Mouse (Mus musculus): ENCODE measurements around the gene Slc38a9.
"Not testable (repeated sequence)": the region's sequence is repeated elsewhere in the genome, so short reads cannot be mapped to it uniquely, and the experiment has no call there.

The Slc38a9 gene

GRCm38 (mm10) chr13:112683312-112683711 is 22.8 kb downstream of the Slc38a9 start:
- no peak for DNase-seq (ENCODE audit: low read depth, low spot score)

GRCm38 (mm10) chr13:112683970-112684369 is 23.4 kb downstream of the Slc38a9 start:
- no peak for DNase-seq (ENCODE audit: low read depth, low spot score)

DNA sequence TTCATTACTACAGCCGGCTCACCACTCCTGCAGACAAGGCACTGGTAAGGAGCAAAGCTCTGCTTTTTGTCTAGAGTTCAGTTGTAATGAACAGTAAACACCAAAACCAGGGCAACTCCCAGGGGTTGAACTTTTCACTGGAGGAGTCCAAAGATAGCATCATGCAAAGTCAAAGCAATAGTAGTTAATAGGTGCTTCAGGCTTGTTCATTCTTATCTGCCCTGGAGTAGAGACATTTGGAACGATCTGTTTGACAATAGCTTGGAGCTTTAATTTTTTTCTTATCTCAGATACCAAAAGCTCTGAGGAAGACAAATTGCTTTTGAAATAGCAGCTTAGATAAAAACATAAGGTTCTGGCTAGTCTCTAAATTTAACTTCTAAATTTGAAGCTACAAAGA is 25.6 kb downstream of the Slc38a9 start:
- DNase-seq (ENCODE audit: low read depth, low spot score): no peak

- DNase-seq (ENCODE audit: low read depth, low spot score): no peak
These were observed 32.5 kb downstream of the Slc38a9 start for GRCm38 (mm10) chr13:112692870-112693553.

GRCm38 (mm10) chr13:112695526-112696240 is 35.1 kb downstream of the Slc38a9 start:
- peak; percentile 7 for DNase-seq (ENCODE audit: low read depth, low spot score)

GRCm38 (mm10) chr13:112701256-112701655 is 40.7 kb downstream of the Slc38a9 start:
- no peak for DNase-seq (ENCODE audit: low read depth, low spot score)

DNA sequence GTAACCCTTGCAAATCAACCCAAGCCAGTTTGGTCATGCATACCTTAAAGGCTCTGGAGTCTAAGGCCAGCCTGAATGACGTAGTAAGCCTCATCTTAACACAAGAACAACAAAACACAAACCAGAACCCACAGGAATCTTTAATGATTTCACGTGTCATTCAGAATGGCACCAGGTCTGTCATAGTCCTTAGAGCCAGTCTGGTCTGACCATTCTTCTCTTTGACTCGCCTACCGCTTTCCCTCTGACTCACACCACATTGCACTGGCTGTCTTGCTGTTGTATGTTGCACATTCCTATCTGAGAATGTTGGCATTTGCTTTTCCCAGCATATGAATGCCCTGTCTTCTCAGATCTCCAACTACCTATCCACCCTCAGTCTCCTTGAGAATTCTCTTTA is 45.8 kb downstream of the Slc38a9 start:
- no peak for DNase-seq (ENCODE audit: low read depth, low spot score)

GRCm38 (mm10) chr13:112720078-112720736 is 59.7 kb downstream of the Slc38a9 start:
- DNase-seq (ENCODE audit: low read depth, low spot score): no peak

DNA sequence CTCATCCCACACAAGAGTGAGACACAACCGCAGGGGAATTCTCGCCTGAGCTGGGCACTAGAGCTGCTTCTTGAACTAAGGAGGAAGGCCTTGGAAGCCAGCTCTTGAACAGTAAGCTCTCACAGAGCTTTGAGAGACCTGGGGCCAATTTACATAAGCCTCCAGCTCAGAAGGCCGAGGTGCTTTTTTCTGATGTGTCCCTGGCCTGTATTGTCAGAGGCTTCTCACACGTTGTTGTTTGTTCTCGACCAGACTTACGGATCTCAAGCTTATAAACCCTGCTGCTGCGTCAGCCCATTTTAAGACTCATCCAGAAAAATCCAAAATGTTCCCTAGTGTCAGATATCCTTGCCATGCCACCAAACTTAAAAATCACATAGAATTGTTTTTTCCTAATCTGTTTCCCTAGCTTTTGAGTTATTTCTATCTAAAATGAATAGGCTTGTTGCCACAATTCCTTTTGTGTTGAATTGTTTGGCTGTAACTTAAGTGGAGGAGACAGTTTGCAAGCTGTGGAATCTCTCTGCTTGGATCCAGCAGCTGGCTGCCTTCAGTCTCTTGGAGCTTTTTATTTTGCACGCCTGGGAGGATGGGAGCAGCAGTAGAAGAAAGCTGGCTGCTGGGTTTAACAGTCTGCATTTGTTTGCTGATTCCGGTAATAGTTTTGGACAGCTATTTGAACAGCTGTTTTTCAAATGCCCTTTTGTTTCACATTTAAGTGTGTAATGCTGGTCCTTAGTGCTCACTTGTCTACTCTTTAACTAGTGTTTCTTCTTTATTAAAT is 61.6 kb downstream of the Slc38a9 start:
- DNase-seq (ENCODE audit: low read depth, low spot score): no peak

DNA sequence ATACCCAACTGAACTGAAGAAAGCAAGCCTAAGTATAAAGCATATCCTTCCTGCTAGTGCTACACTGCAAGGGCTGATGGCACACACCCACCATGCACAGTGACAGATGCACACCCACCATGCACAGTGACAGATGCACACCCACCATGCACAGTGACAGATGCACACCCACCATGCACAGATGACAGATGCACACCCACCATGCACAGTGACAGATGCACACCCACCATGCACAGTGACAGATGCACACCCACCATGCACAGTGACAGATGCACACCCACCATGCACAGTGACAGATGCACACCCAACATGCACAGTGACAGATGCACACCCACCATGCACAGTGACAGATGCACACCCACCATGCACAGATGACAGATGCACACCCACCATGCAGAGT is 63.7 kb downstream of the Slc38a9 start:
- not testable (repeated sequence) for DNase-seq (ENCODE audit: low read depth, low spot score)

- DNase-seq (ENCODE audit: low read depth, low spot score): no peak
These were observed 65.5 kb downstream of the Slc38a9 start for GRCm38 (mm10) chr13:112726002-112726401.

DNA sequence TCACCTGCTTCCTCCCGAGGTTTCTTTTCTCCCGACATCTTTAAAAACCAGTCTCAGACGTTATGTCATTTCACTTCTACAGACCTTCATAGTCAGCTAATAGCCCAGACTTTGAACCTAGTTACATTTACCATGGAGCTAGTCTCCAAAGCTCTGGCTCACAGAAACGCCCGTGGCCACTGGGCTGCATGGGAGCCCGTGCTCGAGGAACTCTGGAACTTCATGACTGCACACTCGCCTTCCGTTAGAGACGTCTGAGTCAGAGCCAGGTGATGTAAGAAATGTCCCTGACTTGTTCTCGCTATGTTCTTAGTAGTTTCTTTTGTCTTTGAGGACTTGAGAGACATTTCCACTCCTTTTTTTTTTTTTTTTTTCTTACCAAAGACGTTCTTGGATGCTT is 72.8 kb downstream of the Slc38a9 start:
- DNase-seq (ENCODE audit: low read depth, low spot score): no peak

GRCm38 (mm10) chr13:112734906-112735713 is 74.6 kb downstream of the Slc38a9 start:
- DNase-seq (ENCODE audit: low read depth, low spot score): peak; percentile 68

DNA sequence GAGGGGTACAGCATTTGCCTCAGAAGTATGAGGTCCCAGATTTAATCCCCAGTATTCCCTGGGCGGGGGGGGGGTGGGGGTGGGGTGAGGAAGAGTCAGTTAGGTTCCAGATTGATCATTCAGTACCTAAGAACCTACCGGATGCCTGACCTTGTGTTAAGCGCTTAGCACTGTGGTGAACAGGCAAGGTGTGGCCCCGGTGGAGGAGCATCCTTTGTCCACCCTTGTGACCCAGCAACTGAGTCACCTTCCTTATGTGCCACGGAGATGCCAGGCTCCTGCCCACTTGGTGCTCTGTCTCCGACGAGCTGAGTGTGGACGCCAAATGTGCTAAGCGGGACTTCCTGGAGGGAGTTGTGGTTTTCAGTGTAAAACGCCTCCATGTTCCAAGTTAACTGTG is 75.9 kb downstream of the Slc38a9 start:
- no peak for DNase-seq (ENCODE audit: low read depth, low spot score)

DNA sequence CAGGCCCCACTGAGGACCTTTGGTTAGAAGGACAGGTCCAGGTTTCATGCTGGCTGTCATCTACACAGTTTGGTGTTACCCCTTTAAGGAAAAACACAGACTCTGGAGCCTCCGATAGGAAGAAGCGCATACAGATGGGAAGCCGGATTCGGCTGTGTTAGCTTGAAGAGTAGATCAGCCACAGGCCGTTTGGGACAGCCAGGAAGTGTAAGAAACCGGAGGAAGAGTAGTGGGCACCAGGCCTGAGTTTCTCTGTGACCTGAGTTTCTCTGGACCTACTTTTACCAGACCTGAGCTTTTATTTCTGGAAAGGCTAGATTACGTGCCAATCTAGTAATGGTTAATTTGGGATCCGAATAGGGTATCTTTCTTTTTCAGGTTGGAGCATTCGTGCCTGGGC is 76.6 kb downstream of the Slc38a9 start:
- no peak for DNase-seq (ENCODE audit: low read depth, low spot score)

DNA sequence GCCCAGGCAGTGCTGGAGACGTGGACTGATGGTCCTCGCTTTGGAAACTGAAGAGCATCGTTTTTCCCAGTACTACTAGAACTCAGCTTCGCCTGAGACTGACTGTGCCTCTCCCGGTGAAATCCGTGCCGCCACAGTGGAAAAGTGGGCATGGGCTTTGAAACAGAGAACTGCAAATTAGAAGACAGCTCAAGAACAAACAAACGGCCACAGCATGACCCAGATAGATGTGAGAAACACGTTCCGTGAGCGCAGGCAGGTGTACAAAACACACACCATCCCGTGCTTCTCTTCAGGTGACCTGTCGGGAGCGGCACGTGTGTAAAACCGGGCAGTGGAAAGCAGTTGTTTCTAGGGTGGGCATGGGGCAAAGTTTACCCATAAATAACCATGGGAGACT is 77.5 kb downstream of the Slc38a9 start:
- no peak for DNase-seq (ENCODE audit: low read depth, low spot score)

- DNase-seq (ENCODE audit: low read depth, low spot score): no peak
These were observed 79.5 kb downstream of the Slc38a9 start for GRCm38 (mm10) chr13:112740073-112740472.

GRCm38 (mm10) chr13:112742076-112742830 is 81.7 kb downstream of the Slc38a9 start:
- DNase-seq (ENCODE audit: low read depth, low spot score): no peak

GRCm38 (mm10) chr13:112743647-112744046 is 83.1 kb downstream of the Slc38a9 start:
- DNase-seq (ENCODE audit: low read depth, low spot score): no peak
